Mouse (Mus musculus) spleen, adult 12 weeks (tissue): ENCODE results near the gene Rcbtb2.

Experiments
- DNase-seq: peaks from one replicate; pipeline ENCODE4 v3.0.0; 2022; ENCODE audit warnings: low spot score

The Rcbtb2 gene

GRCm38 (mm10) chr14:73116938-73117337, 5.9 kb upstream of the Rcbtb2 start:
- DNase-seq, result peak; percentile 42

- no peak for DNase-seq
These were observed 5.1 kb upstream of the Rcbtb2 start for GRCm38 (mm10) chr14:73117411-73118392.

GRCm38 (mm10) chr14:73118482-73119347, 4.1 kb upstream of the Rcbtb2 start:
- DNase-seq, result no peak

GRCm38 (mm10) chr14:73119459-73119858, 3.4 kb upstream of the Rcbtb2 start:
- DNase-seq, result no peak

- DNase-seq, result no peak
These were observed 2.9 kb upstream of the Rcbtb2 start for GRCm38 (mm10) chr14:73119966-73120365.

- no peak for DNase-seq
These were observed 470 bp upstream of the Rcbtb2 start for GRCm38 (mm10) chr14:73122211-73122922.

GRCm38 (mm10) chr14:73123381-73123780, 544 bp downstream of the Rcbtb2 start:
- no peak for DNase-seq

- no peak for DNase-seq
These were observed 949 bp downstream of the Rcbtb2 start for GRCm38 (mm10) chr14:73123786-73124185.

- no peak for DNase-seq
These were observed 7.7 kb downstream of the Rcbtb2 start for GRCm38 (mm10) chr14:73130519-73130918.

- no peak for DNase-seq
These were observed 9.1 kb downstream of the Rcbtb2 start for GRCm38 (mm10) chr14:73131856-73132410.

- DNase-seq, result no peak
These were observed 9.9 kb downstream of the Rcbtb2 start for GRCm38 (mm10) chr14:73132731-73133130.

GRCm38 (mm10) chr14:73137234-73137633, 14.4 kb downstream of the Rcbtb2 start:
- no peak for DNase-seq

- DNase-seq, result no peak
These were observed 15.6 kb downstream of the Rcbtb2 start for GRCm38 (mm10) chr14:73138483-73138882.

GRCm38 (mm10) chr14:73139866-73140265, 17.0 kb downstream of the Rcbtb2 start:
- DNase-seq, result no peak

- no peak for DNase-seq
These were observed 19.0 kb downstream of the Rcbtb2 start for GRCm38 (mm10) chr14:73141800-73142199.

- no peak for DNase-seq
These were observed 19.6 kb downstream of the Rcbtb2 start for GRCm38 (mm10) chr14:73142421-73142895.

- DNase-seq, result peak; percentile 55
These were observed 20.3 kb downstream of the Rcbtb2 start for GRCm38 (mm10) chr14:73142896-73143709.

- no peak for DNase-seq
These were observed 21.0 kb downstream of the Rcbtb2 start for GRCm38 (mm10) chr14:73143710-73144420.

GRCm38 (mm10) chr14:73145531-73145930, 22.7 kb downstream of the Rcbtb2 start:
- no peak for DNase-seq

- DNase-seq, result no peak
These were observed 23.9 kb downstream of the Rcbtb2 start for GRCm38 (mm10) chr14:73146721-73147120.
